Mouse (Mus musculus) heart, postnatal 0 days (tissue): ENCODE measurements around the gene Slc1a3. TPM values are rescaled to one million over a fixed set of nuclear protein-coding genes. Genes with fewer than 3 reads are reported as not detected.
A peak's percentile ranks its signal among the peaks of the same experiment; 100 is the strongest.

Source experiments
- ATAC-seq: fragments of 200-750 bp; cut with Nextera tagmentation; 2 replicates; pipeline ENCODE4 v1.8.0; 2017; ENCODE audit warnings: low read depth, moderate number of reproducible peaks, moderate library complexity; ENCODE audit not compliant: insufficient read depth
- DNase-seq: peaks from one replicate; pipeline ENCODE4 v3.0.0-alpha.2; 2016; ENCODE audit warnings: low spot score
- H3K27ac ChIP-seq: fragments of 300-500 bp; sonication (generic); 2 replicates; pipeline ENCODE4 v1.5.1; 2014; ENCODE audit warnings: low read depth, mild to moderate bottlenecking
- H3K27me3 ChIP-seq: fragments of 300-500 bp; sonication (generic); 2 replicates; pipeline ENCODE4 v1.6.1; 2014; ENCODE audit warnings: low read length, mixed read lengths; ENCODE audit not compliant: control insufficient read depth, insufficient read depth
- H3K36me3 ChIP-seq: fragments of 300-500 bp; sonication (generic); replicated peaks from 2 replicates; pipeline ENCODE4 v1.6.1; 2014; ENCODE audit warnings: low read length, mixed read lengths; ENCODE audit not compliant: control insufficient read depth, insufficient read depth
- H3K4me1 ChIP-seq: fragments of 300-500 bp; sonication (generic); 2 replicates; pipeline ENCODE4 v1.6.1; 2014; ENCODE audit warnings: antibody characterized with exemption; ENCODE audit not compliant: control insufficient read depth, insufficient read depth
- H3K4me2 ChIP-seq: fragments of 300-500 bp; sonication (generic); 2 replicates; pipeline ENCODE4 v1.6.1; 2014; ENCODE audit warnings: low read depth, mild to moderate bottlenecking, low read length, moderate library complexity
- H3K4me3 ChIP-seq: fragments of 300-500 bp; sonication (generic); 2 replicates; pipeline ENCODE4 v1.5.1; 2014; ENCODE audit warnings: low read depth, low read length
- H3K9ac ChIP-seq: fragments of 300-500 bp; sonication (generic); replicated peaks from 2 replicates; pipeline ENCODE4 v1.6.1; 2014; ENCODE audit warnings: low read depth, low read length, mixed read lengths
- H3K9me3 ChIP-seq: fragments of 300-500 bp; sonication (generic); replicated peaks from 2 replicates; pipeline ENCODE4 v1.6.1; 2016; ENCODE audit warnings: low read length; ENCODE audit not compliant: control insufficient read depth
- CTCF ChIP-seq: IDR thresholded peaks from 2 replicates; pipeline ENCODE4 v1.5.1; 2016; ENCODE audit warnings: antibody characterized with exemption, control low read depth, low read depth
- EP300 ChIP-seq: IDR thresholded peaks from 2 replicates; pipeline ENCODE4 v1.6.1; 2016; ENCODE audit warnings: antibody characterized with exemption, low read depth
- WGBS: fragments of 180-500 bp; shearing (Covaris S2); extraction: QIAGEN DNeasy Blood & Tissue Kit; methylation state at CpG from one replicate; pipeline ENCODE4 v1.1.7; 2014; 5-methylcytosine and 5-hydroxymethylcytosine counted together
- polyA plus RNA-seq: library from polyadenylated mRNA; unstranded; fragments of >200 nt; fragmentation: Nextera tagmentation; extraction: Ambion mirVana; gene quantifications from 2 replicates; pipeline ENCODE4 v1.2.1, GENCODE M21; 2015
- total RNA-seq: library from RNA; depleted of rRNA; stranded (reverse); fragments of >200 nt; gene quantifications from 2 replicates; pipeline ENCODE4 v1.2.3, GENCODE M21; 2014; ENCODE audit warnings: low replicate concordance; rRNA removed

Gene Slc1a3
- total and polyA plus RNA-seq, 2 experiments from 2014 or later = 1.3 to 1.8 TPM

- TF ChIP-seq CTCF (peak; percentile 88), EP300 (no peak)
- Histone ChIP-seq H3K9me3 (no peaks in the 10 kb centered on the region), H3K27me3 (no peaks in the 10 kb centered on the region), H3K9ac (no peak overlapping the region), H3K4me3 (no peak overlapping the region), H3K4me1 (no peaks in the 10 kb centered on the region), H3K27ac (no peak overlapping the region), H3K4me2 (peak overlapping the region; percentile 26), H3K36me3 (no peaks in the 10 kb centered on the region)
- 16% methylated on average over 11 of the region's 11 CpGs for WGBS
- ATAC-seq (no peak), DNase-seq (peak; percentile 41)
These were observed 121.0 kb downstream of the Slc1a3 start for GRCm38 (mm10) chr15:8589503-8590116.

GRCm38 (mm10) chr15:8588065-8588464 is 122.5 kb downstream of the Slc1a3 start:
- no peak for DNase-seq
- Histone ChIP-seq H3K4me3 (no peak overlapping the region), H3K36me3 (no peaks in the 10 kb centered on the region), H3K27ac (no peak overlapping the region), H3K4me2 (no peak overlapping the region), H3K4me1 (no peaks in the 10 kb centered on the region), H3K9ac (no peak overlapping the region), H3K27me3 (no peaks in the 10 kb centered on the region), H3K9me3 (no peaks in the 10 kb centered on the region)
- TF ChIP-seq EP300 = no peak
- TF ChIP-seq CTCF = no peak
- 85% methylated on average over 5 of the region's 5 CpGs for WGBS
- no peak for ATAC-seq

- ATAC-seq (no peak), DNase-seq (no peak)
- H3K27ac ChIP-seq = no peak overlapping the region
- no peaks in the 10 kb centered on the region for H3K4me1 ChIP-seq
- no peaks in the 10 kb centered on the region for H3K36me3 ChIP-seq
- H3K9ac ChIP-seq = no peak overlapping the region
- H3K4me2 ChIP-seq = no peak overlapping the region
- TF ChIP-seq CTCF = no peak
- no peak for TF ChIP-seq EP300
- no peaks in the 10 kb centered on the region for H3K9me3 ChIP-seq
- no peaks in the 10 kb centered on the region for H3K27me3 ChIP-seq
- WGBS = 86% methylated on average over 9 of the region's 9 CpGs
- no peak overlapping the region for H3K4me3 ChIP-seq
These were observed 123.7 kb downstream of the Slc1a3 start for GRCm38 (mm10) chr15:8586822-8587281.

Other genes starting within 250 kb of the Slc1a3 start
- gene Gm2310, start 190.8 kb downstream of the Slc1a3 start, total RNA-seq = not detected in 2 replicates
- gene Gm2310, start 190.8 kb downstream of the Slc1a3 start, polyA plus RNA-seq = not detected in 2 replicates